In the genomic region with DNA sequence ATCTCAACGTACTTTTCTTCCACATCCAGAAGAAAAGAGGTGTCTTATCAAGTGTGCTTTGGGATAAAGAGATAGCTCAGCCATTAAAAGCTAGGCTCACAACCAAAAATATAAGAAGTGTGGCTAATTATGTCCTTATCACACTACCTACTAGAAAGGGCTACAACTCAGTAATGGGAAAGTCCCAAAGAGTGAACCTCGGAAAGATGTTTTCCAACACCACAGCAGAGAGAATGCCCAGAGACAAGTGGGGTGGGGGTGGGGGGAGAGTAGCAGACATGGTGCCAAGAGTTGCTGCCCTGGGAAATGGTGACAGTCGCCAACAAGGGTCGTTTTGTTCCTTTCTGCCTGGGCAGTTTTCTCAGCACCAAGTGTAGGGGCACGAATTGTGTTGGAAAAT, we compare ENCODE assay signal across 25 mouse cellular contexts.
"Had no signal": no experiment of that assay in that cellular context is flagged by ENCODE, and none has a peak within 500 bp of the region (broad histone marks: within the 10 kb centered on the region; RNA-seq: fewer than 3 reads in every experiment).

No protein-coding gene starts in this region.

- H3K4me2 ChIP-seq: limb, embryonic 12.5 days; limb, embryonic 15.5 days; liver, embryonic 11.5 days; lung, embryonic 14.5 days; midbrain, embryonic 12.5 days; neural tube, embryonic 12.5 days; neural tube, embryonic 15.5 days had no signal

- H3K27me3 ChIP-seq: limb, embryonic 12.5 days; limb, embryonic 15.5 days; midbrain, embryonic 12.5 days; neural tube, embryonic 12.5 days; neural tube, embryonic 15.5 days had no signal

- H3K27ac ChIP-seq: kidney, postnatal 0 days; left cerebral cortex, adult 2 months; limb, embryonic 12.5 days; limb, embryonic 15.5 days; liver, embryonic 14.5 days; macrophage; midbrain, embryonic 12.5 days; neural tube, embryonic 12.5 days; neural tube, embryonic 15.5 days; stomach, postnatal 0 days had no signal

- H3K9ac ChIP-seq: limb, embryonic 12.5 days; limb, embryonic 15.5 days; liver, embryonic 14.5 days; liver, postnatal 0 days; lung, embryonic 14.5 days; midbrain, embryonic 12.5 days; neural tube, embryonic 12.5 days; neural tube, embryonic 15.5 days had no signal

- H3K4me1 ChIP-seq: limb, embryonic 12.5 days; limb, embryonic 15.5 days; midbrain, embryonic 12.5 days; neural tube, embryonic 15.5 days had no signal

- H3K9me3 ChIP-seq: limb, embryonic 12.5 days; limb, embryonic 15.5 days; midbrain, embryonic 12.5 days; neural tube, embryonic 12.5 days; neural tube, embryonic 15.5 days had no signal

- DNase-seq: kidney, adult 18-20 months; kidney, adult 9 months; kidney, postnatal 25 days; layer of hippocampus, postnatal 36 days; liver, postnatal 0 days; lung, embryonic 14.5 days; right cerebral cortex, adult 18-20 months; right cerebral cortex, postnatal 14 days; right cerebral cortex, postnatal 4 days; thymus, adult 2 months; thymus, postnatal 14 days; thymus, postnatal 4 days had no signal

- H3K36me3 ChIP-seq: limb, embryonic 12.5 days; limb, embryonic 15.5 days; midbrain, embryonic 12.5 days; neural tube, embryonic 12.5 days; neural tube, embryonic 15.5 days had no signal

- ATAC-seq: liver, postnatal 0 days; lung, postnatal 0 days; midbrain, embryonic 16.5 days had no signal

- H3K4me3 ChIP-seq: left cerebral cortex, adult 2 months; limb, embryonic 12.5 days; limb, embryonic 15.5 days; midbrain, embryonic 12.5 days; neural tube, embryonic 12.5 days; neural tube, embryonic 15.5 days had no signal
